Mouse (Mus musculus): Measurements from ENCODE around the gene Mipep.

Mipep gene

DNA sequence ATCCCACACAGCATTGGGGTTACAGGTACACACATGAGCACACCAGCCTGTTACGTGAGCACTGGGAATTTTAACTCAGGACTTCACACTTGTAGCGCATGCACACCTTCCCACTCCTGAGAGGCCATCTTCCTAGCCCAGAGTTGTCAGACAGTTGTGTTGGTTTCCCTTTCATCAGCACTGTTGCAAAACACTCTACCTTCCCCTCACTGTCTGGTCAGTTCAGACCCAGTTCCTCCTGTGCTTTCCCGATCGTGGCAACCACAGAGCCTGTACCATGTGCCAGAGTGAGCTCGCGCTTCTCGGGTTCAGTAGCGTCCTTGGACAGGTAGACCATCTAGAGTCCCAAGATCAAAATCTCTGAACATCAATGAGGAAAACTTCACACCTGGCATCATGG, 27.1 kb upstream of the Mipep start:
- DNase-seq (ENCODE audit: low spot score) = no peak

DNA sequence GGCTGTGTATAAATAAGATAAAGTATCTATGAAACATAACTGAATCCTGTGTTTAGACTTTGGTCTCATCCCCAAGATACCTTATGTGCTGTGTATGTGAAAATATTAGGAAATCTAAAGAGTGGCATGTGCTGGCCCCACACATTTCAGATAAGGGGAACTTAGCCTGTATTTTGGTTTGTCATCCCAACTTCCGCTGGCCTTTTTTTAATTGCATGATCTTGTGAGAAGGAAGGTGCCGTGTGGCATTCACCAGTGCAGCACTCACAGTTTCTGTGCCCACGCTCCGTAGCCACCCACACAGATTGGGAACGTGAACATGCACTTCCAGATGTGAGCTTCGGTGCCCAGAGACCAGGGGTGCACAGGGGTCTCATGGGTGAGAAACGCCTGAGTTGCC, 26.7 kb upstream of the Mipep start:
- DNase-seq (ENCODE audit: low spot score) = no peak

DNA sequence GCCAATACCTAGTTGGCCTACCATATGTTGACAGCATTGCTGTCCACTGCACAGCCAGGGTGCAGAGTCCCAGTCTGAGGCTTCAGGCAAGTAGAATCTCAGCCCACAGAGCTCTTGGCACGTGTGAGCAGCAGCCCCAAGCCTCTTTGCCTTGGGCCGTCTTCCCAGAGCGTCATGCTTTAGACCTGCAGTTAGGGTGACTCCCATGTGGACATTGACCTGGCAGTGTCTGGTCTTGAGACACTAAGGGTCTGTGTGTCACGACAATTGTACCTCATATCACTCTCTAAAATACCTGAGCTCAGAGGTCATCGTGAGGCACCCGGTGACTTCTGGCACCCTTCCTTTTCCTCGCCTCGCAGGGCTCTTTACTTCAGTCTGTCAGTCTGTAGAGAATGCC, 25.3 kb upstream of the Mipep start:
- DNase-seq (ENCODE audit: low spot score) = no peak

DNA sequence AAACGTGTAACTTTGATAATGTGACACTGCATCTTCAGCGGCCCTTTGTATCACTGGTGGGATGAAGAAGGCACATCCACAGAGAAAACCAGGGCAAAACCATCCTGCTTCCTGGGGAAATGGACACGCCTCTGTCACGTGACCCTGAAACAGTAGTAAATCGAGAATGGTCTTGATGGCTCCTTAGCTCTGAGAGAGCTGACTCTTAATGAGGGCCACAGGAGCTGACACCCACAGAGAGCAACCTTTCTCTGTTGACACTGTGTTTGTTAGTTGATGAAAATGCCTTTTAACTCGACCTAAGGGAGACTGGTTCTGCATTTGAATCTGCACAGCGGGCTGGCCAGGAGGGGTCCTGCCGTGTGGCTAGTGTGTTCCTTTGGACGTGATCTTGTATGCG, 22.6 kb upstream of the Mipep start:
- DNase-seq (ENCODE audit: low spot score) = no peak

DNA sequence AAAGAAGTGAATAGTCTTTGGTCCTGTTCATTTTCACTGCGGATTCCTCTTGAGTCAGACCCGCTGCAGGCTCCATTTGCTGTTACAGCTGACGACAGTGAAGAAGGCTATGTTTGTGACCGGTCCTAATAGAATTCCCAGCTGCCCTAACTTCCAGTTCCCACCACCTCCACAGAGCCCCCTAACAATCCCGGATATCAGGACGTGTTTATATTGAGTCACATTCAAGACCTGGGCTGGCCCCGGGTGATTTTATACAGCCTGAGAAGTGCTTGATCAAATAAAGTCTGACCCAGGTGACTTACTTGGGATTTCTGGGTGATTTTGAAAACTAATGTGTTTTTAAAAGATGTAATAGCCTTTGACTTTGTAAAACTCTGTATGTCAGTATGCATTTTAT, 21.6 kb upstream of the Mipep start:
- DNase-seq (ENCODE audit: low spot score) = no peak

DNA sequence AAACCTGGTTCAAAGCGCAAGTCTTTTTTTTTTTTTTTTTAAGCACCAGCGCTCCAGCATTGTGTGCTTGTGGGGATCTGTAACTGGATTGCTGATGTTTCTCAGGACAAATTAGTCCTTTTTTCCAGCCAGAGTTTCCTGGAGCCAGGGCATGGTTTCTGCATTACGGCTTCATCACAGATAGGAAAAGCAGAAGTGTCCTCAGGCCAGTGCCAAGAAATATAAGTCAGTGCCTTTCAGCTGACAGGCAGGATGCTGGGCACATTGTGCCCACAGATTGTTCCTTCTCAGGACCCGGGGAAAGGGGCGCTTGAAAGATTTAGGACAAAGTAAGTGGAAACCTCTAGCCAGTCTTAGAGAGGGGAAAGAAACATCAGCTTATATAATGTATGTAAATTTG, 20.6 kb upstream of the Mipep start:
- no peak for DNase-seq (ENCODE audit: low spot score)

DNA sequence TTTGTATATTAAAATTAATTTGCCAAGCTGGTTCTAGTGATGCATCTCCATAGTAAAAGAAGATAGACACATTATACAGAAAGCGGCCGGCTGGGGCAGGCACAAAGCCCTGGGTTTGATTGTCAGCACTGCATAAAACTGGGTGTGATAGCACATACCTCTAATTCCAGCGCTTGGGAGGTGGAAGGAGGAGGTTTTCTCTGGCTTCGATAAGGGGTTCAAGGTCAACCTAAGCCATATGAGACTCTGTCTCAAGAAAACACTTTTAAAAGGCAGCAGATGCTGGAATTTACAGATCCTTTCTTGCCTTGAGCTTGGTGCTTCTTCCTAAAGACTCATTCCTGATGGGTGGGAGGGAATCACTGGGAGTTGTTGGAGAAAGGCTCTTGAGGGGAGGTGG, 19.8 kb upstream of the Mipep start:
- DNase-seq (ENCODE audit: low spot score) = no peak

DNA sequence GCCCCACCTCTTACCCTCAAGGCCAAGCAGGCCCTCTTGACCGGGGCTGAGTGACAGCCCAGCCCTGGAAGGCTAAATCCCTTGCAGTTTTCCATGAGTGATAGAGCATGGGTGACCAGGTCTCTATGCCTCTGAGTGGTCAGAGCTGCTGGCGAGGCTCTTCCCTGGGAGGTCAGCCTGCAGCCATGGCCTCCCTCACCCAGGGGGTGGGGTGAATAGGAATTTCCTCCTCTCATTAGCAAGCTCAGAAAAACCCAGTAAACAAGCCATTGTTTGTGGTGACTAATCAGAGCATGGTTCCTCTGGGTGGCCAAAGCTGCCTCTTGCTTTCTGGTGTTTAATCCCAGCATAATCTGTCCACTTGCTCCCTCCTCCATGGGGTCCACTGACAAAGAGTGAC, 19.3 kb upstream of the Mipep start:
- DNase-seq (ENCODE audit: low spot score) = no peak

DNA sequence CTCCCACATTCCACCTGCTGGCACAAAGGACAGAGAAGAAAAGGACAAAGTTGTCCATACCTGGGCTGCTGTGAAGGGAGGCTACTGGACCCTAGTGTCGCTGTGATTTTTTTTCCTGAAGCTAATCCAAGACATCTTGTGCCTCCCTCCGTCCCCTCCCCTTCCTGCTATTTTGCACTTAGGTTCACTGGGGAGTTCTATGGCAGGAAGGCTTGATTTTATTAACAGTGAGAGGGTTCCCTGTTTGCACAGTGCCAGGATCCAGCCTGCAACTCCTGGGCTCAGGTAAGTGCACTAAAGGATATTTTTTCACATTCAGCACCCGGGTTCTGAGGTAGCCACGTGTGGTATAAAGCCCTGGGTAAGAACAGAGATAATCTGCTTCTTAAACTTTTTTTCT, 16.5 kb upstream of the Mipep start, which contains the start of gene C1qtnf9:
TSS of gene C1qtnf9 (plus strand) at position 251 of the 400 bp plus-strand sequence.
- no peak for DNase-seq (ENCODE audit: low spot score)

DNA sequence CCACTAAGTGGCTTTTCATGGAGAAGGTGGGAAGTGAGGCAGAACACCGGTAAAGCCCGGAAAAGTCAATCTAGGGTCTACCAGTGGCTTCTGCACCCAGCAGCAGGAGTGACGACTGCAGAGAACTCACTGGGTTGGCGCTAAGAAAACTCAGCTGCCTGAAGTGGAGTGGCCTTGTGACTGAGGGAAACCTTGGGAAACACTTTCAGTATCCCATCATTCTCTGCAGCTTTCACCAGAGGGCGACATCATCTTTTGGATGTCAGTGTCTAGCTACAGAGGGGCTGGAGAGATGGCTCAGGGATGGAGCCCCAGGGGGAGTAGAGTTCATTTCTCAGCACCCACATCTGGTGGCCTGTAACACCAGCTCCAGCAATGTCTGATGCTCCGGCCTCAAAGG, 15.0 kb upstream of the Mipep start:
- no peak for DNase-seq (ENCODE audit: low spot score)

DNA sequence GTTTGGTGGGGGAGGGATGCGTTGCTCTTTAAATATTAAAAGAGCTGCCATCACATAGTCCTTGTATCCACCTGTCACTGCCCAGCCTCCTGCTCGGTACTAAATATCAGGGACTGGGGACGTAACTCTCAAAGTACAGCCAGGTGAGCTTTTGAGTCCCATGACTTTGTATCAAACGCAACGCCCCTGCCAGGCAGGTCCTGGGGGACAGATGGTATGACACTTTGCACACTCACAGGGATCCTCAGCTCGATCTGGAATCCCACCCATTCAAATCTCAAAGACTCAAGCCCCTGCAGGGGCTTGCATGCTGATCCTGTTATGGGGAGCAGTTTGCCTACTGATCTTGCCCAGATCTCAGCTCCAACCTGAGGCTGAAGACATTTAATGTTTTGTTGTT, 13.8 kb upstream of the Mipep start:
- no peak for DNase-seq (ENCODE audit: low spot score)

DNA sequence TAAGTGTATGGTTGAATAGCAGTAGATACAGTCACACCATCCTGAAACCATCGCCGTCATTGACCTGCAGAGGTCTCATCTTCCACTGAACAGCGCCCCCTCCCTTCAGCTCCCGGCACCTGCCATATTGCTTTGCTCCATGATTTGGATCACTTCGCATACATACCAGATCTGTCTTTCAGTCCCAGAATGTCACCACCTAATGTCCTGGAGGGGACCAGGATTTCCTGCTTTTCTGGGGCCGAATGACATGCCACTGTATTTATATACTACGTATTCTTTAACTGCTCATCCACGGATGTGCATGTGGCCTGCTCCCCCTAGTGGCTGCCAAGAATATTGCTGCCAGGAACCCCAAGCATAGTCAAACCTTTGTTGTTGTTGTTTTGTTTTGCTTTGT, 13.3 kb upstream of the Mipep start:
- peak; percentile 72 for DNase-seq (ENCODE audit: low spot score)

DNA sequence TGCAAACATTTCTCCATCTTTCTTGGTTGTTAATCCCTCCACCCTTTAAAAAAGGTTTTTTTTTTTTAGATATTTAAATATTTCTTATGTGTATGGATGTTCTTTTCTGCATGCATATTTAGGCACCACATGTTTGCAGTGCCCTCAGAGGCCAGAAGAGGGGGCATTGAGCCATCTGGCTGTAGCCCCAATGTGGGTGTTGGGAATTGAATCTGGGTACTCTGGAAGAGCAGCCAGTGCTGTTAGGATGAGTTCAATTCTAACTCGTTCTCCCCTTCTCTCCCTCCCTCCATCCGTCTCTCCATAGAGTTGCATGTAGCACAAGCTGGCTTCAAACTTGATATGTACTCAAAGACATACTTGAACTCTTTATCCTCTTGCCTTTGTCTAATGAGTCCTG, 10.9 kb upstream of the Mipep start:
- DNase-seq (ENCODE audit: low spot score) = no peak

DNA sequence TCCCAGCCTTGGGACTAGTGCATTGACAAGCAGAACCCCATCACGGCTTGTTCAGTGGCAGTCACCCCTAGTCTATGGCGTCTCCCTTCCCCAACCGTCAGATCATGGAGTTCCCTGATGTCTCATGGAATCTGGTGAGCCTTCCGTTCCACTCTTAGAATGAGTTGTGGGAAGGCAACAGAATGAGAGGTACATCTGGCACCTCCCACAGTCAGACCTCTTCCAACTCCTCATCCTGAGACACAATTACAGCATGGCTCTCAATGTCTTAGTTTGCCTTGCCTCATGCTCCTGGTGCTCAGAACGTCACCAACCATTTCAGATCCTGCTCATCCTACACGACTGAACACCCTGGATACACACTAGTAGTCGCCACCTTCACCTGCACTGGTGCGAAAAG, 7.9 kb upstream of the Mipep start:
- DNase-seq (ENCODE audit: low spot score) = no peak

DNA sequence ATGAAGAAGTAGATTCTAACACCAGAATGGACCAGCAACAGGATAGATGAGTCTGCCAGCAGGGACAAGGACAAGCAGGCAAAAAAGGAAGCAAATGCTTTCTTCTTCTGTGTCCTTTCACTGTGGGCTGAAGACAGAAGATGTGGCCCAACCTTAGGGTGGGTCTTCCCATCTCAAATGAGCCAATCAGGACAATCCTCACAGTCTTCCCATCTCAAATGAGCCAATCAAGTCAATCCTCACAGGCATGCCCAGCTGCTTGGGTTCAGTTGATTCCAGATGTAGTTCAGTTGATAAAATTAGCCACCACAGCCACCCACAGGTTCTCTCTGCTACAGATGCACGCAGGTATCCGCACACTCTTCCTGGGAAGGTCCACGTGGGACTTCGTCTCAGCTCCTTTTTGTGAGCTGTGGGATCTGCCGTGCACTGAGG, 6.9 kb upstream of the Mipep start:
- no peak for DNase-seq (ENCODE audit: low spot score)

DNA sequence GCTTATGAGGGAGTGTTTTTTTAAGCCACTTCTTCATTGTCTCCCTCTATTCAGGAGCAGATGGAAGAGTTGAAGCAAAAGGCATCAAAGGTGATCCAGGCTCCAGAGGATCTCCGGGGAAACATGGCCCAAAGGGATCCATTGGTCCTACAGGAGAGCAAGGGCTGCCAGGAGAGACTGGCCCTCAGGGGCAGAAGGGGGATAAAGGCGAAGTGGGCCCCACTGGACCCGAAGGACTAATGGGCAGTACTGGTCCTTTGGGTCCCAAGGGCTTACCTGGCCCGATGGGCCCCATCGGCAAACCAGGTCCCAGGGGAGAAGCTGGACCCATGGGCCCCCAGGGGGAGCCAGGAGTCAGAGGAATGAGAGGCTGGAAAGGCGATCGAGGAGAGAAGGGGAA, 5.2 kb upstream of the Mipep start:
- DNase-seq (ENCODE audit: low spot score) = no peak

DNA sequence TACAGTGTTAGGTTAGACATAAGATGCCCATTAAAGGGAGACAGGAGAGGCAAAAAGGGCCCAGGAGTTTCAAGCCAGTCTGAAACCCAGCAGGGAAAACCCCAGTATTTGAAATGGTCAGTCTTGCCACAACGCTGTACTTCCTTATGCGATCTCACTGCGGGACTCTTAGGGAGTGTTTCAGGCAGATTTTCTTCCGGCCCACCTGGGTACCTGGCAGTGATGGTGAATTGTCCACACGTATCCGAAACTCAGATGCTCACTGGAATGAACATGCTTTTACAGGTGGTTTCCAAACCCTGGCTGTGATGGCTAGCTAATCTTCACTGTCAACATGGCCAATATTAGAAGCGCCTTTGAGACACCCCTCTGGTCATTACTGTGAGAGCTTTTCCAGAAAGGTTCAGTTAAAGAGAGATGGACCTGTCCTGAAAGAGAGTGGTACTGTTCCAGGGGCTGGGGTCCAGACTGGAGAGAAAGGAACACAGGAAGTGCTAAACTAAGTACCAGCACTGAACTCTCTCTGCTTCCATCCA, 2.2 kb upstream of the Mipep start:
- no peak for DNase-seq (ENCODE audit: low spot score)

DNA sequence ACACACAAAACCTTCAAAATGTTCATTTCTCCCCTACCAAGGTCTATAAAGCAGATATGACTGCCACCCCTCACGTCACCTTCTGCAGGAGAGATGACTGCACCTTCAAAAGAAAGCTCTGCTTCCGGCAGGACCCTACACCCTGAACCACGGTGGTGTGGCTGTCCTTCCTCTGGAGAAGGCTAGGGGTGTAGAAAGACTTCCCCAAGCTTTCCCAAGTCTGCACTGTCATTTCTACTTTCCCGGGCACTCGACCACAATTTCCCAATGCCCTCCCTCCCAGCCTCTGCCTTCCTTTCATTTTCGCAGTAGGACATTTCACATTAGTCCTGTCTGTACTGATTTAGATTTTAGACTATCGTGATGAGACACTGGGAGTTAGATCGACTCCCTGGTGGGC, 1.2 kb upstream of the Mipep start:
- DNase-seq (ENCODE audit: low spot score) = no peak

DNA sequence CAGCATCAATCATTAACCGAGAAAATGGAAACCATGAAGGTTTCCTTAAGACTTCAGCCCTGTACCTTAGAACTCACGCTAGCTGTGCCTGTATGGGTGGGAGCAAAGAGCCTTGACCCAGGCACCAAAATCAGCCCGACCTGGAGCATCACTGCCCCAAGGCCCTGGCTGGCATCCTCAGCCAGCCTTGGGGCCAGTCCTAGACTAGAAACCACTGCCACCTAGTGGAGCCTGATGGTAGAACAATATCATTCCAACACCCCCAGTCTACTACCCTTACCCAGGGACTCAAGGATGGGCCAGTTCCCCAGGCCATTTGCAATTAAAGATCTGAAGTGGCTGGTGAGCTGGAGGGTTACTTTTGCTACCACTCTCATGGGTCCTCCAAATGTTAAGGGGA, 5.7 kb downstream of the Mipep start:
- DNase-seq (ENCODE audit: low spot score) = peak; percentile 48

DNA sequence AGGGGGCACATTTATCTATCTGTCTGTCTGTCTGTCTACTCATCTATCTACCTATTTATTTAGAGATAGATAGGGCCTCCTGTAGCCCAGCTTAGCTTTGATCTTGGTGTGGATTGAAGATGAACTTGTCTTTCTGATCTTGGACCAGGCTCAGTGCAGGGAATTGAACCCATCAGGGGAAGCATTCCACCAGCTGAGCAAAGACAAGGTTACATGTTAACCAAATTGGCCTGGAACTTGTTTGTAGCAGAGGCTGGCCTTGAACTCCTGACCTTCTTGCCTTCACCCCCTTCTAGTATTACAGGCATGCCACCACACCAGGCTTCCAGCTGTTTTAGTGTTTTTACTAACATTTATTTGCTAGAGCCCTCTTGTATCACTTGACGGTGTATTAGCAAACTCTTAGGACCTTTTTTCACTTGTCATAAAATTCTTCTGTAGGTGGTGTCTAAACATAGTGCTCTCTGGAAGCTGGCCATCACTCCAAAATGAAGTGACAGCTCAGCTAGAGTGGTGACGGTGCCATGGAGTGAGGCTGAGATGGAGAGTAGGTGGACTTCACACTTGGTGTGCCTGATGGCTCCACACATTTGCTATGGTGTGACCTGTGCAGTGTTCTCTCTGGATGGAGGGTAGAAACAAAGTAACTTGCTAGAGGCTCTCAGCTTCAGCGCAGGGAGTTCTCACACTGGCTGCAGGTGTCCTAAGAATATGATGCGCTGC, 12.4 kb downstream of the Mipep start:
- DNase-seq (ENCODE audit: low spot score) = no peak

DNA sequence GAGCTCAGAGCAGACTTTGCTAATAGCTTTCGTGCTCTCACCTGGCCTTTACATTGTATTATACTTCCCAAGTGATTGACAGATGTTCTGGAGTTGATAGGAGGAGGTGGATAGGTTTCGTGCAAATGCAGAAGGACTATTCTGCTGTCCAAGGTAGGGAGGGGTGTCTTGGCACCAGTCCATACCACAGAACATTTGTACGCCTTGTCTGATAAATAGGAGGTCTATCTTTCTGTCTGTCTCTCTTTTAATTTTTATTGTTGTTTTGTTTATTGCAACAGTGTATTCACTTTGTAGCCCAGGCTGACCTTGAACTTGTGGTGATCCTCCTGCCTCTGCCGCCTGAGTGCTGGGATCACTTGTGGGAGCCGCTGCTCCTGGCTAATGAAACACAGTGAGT, 13.2 kb downstream of the Mipep start:
- DNase-seq (ENCODE audit: low spot score) = no peak

DNA sequence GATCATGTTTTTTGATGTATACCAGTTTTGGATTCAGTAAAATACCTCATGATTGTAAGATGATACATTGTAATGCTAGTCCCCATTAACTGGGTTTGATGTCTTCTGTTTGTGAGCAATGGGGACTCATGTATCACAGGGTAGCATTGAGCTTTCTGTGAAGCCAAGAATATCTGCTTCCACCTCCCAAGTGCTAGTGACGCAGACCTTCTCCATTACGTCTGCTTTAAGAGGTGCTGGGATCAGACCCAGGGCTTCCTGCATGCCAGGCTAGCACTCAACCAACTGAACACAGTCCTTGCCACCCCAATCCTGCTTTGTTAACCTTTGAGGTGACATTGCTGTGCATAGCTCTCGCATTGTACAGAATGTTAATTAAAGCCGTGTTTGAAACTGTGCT, 14.3 kb downstream of the Mipep start:
- no peak for DNase-seq (ENCODE audit: low spot score)

DNA sequence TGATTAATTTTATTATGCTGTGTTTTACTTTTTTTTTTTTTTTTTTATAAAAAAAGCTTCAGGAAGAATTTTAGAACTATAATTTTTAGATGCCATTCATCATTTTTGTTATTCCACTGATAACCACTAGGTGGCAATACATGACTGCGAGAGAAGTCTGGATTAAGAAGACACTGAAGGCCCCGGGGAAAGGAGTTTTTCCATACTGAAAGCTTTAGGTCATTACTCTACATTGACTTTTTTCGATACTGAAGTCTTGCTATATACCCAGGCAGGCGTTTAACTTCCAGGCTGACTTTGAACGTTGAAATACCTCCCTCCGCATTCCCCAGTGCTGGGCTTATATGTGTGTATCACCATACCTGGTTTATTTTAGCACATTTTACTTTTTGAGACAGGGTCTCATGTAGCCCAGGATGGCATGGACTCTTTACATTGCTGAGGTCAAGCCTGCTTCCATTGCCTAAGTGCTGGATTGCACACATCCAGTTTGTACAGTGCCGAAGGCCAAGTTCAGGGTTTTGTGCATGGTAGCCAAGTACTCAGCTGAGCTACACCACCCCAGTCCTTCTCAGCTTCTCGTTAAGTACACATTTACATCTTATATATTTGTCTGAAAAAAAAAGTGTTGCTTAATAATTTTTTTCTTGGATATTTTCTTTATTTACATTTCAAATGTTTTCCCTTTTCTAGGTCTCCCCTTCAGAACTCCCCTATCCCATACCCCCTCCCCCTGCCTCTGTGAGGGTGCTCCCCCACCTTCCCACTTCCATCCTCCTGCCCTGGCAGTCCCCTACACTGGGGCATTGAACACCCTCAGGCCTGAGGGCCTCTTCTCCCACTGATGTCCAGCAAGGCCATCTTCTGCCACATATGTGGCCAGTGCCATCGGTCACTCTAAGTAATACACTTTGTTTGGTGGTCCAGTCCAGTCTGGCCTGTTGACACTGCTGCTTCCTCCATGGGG, 15.7 kb downstream of the Mipep start:
- DNase-seq (ENCODE audit: low spot score) = no peak

All from urinary bladder, postnatal 14 days (tissue).